Mouse (Mus musculus): ENCODE measurements at regions not wholly inside any gene's neighbourhood (a gene's known extent, or its start where the extent isn't known, plus 50 kb on each side); places are given as distances from the start of the nearest gene placed in this dataset.

DNA sequence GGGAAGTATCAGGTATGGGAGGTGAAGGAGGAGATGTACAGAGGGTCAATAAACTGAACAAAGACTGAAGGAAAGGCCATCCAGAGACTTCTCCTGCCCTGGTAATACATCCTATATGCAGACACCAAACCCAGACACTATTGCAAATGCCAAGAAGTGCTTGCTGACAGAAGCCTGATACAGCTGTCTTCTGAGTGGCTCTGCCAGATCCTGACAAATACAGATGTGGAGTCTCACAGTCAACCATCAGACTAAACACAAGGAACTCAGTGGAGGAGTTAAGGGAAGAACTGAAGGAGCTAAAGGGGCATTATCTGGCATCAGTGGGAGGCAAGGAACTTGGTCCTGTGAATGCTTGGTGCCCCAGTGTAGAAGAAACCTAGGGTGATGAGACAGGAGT is 557.1 kb downstream of the Speer2 start:
- DNase-seq = no peak
- intact Hi-C loops (cut with DNase I) = no loop called here

DNA sequence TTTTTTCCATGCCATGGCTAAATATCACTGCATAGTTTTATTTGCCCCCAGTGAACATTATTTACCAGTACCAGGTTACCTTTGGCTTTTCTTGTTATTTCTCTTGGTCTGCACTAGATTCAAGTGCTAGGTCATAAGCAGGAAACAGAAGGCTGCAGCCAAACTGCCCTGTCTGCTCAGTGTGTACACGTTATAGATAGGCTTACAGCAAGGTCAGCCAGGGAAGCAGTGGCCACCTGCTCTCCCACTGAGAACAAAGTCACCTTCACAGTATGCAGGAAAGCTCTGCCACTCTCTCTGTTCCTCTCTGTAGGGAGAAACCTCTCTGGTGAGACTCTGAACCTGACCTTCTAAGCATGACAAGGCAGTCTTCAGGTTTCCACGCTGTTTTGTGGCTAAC is 561.0 kb downstream of the Speer2 start:
- DNase-seq = peak; percentile 13 to 23
- intact Hi-C loops (cut with DNase I) = no loop called here

All from heart, postnatal 10 days (tissue).